Mouse (Mus musculus) cerebellum, adult 2 months (tissue): ENCODE measurements around the gene Pik3ap1.

Experiments
- CTCF ChIP-seq: fragments of 200-500 bp; IDR thresholded peaks from 2 replicates; pipeline ENCODE4 v1.5.1; 2011; ENCODE audit warnings: low read depth, mild to moderate bottlenecking, control low read depth, low read length, moderate library complexity, borderline replicate concordance; ENCODE audit not compliant: insufficient read depth
- POLR2A ChIP-seq: fragments of 200-500 bp; IDR thresholded peaks from 2 replicates; pipeline ENCODE4 v1.6.1; 2011; ENCODE audit warnings: low read length, control low read depth, borderline replicate concordance; ENCODE audit not compliant: insufficient read depth

- TF ChIP-seq POLR2A (no peak), CTCF (no peak)
Observed at GRCm38 (mm10) chr19:41279724-41280244, 105.1 kb downstream of the Pik3ap1 start.
